Mouse (Mus musculus): ENCODE results near the gene Aoc2.
A peak's percentile ranks its signal among the peaks of the same experiment; 100 is the strongest.

DNA sequence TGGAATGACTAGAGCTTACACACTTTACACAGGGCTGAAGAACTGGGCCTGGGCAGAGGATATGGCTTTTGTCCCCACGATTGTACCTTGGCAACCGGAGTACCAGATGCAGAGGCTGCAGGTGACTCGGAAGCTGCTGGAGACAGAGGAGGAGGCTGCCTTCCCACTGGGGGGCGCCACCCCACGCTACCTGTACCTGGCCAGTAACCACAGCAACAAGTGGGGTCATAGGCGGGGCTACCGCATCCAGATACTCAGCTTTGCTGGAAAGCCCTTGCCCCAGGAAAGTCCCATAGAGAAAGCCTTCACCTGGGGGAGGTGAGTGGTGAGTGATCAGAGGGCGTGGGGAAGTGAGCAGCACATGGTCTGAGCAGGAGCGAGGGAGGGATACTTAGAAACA lies 10.8 kb downstream of the Aoc2 start:
- TF ChIP-seq CTCF (IDR thresholded peaks at IDR 0.05; ENCODE audit: low read depth, low read length) (peak; percentile 72), POLR2A (IDR thresholded peaks at IDR 0.05; ENCODE audit: extremely low read depth, insufficient read depth, low read length) (no peak)

Measured in liver, adult 2 months (tissue).